Mouse (Mus musculus): ENCODE results near the gene Myh1. TPM values are rescaled to one million over a fixed set of nuclear protein-coding genes. Genes with fewer than 3 reads are reported as not detected.

Myh1 gene
- 0.02 and 0.10 TPM in 2 replicates for polyA plus RNA-seq (2012; rRNA removed)

DNA sequence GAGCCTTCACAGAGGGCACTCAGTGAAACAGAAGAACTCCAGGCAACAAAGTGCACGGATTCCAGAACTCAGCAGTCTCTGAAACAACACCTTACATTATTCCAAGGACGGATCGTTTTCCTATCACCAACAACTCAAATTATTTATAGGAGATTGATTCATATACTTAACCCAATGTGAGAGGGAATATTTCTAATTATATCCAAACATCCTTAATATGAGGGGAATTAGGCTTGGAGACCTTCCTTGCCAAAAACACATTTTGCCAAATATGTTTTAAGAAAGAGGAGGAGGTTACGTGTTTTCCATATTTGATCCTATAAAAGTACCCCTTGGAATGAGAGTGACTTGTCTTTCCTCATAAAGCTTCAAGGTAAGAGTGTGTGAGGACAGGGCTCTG lies at the start of gene Myh1:
Gene Myh1, plus strand, starts transcription at position 301 of the 400 bp plus-strand sequence.

DNA sequence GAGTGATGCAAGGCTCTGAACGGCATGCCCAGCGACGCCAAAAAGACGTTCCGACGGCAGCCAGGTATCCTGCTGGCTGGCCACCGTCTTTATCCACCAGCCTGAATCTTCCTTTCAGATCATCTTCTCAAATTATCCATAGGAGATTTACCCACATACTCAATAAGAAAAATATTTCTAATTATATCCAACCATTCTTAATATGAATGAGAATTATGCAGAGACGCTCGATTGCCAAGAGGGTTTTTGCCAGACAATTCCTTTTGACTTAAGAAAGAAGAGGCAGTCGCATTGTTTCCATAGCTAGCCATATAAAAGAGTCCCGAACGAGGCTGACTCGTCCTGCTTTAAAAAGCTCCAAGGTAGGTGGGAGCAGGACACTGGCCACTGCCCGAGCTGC lies 29.1 kb upstream of the Myh1 start, which contains the start of gene Myh2:
Gene Myh2, plus strand, starts transcription at position 301 of the 400 bp plus-strand sequence.

DNA sequence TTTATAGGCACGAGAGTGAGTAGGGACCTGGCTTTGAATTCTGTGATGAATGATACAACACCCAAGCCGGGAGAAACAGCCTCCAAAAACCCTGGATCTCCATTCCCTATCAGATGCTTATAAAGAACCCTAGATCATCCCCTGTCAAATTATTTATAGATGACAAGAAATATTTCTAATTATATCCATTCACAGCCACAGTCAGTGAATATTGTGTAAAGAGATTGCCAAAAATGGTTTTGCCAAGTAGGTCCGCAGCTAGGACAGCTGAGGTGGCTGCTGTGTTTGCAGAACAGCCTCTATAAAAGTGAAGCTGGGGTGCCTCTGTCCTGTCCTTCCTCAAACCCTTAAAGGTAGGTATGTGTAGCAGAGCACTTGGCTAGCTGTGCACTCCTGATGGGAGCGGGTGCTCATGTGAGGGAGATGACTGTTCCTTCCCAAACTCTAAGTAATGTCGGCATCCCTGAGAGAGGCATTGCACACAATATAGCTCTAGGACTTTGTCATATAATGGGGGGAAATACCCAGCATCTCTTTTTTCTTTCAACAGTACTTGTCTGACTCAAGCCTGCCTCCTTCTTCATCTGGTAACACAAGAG lies 37.7 kb downstream of the Myh1 start, which contains the start of gene Myh4:
Gene Myh4, plus strand, starts transcription at position 549 of the 599 bp plus-strand sequence.

Other genes with a start within 250 kb of the Myh1 start
- not detected in 2 replicates for gene Tmem238l, start 243.4 kb upstream of the Myh1 start, polyA plus RNA-seq (2012; rRNA removed)
- 1.2 and 1.7 TPM in 2 replicates for gene Tmem220, start 174.9 kb upstream of the Myh1 start, polyA plus RNA-seq (2012; rRNA removed)
- 19.1 and 34.4 TPM in 2 replicates for gene Adprm, start 147.5 kb upstream of the Myh1 start, polyA plus RNA-seq (2012; rRNA removed)
- gene Sco1, start 147.4 kb upstream of the Myh1 start, polyA plus RNA-seq (2012; rRNA removed) = 6.6 and 9.9 TPM in 2 replicates
- 0.80 and 20.1 TPM in 2 replicates for gene Myh3, start 121.8 kb upstream of the Myh1 start, polyA plus RNA-seq (2012; rRNA removed)
- gene Myh2, start 29.0 kb upstream of the Myh1 start, polyA plus RNA-seq (2012; rRNA removed) = 0.01 TPM in 2 replicates
- 0.14 TPM in 1 of 2 replicates, not detected in the other for gene Myh4, start 38.0 kb downstream of the Myh1 start, polyA plus RNA-seq (2012; rRNA removed)
- gene Myh8, start 77.1 kb downstream of the Myh1 start, polyA plus RNA-seq (2012; rRNA removed) = 0.02 and 1.8 TPM in 2 replicates
- gene Myh13, start 121.6 kb downstream of the Myh1 start, polyA plus RNA-seq (2012; rRNA removed) = 0.02 TPM in 2 replicates